Mouse (Mus musculus) bone marrow macrophage, adult 2 months (primary cell): ENCODE data around the gene Rbl1. TPM values are rescaled to one million over a fixed set of nuclear protein-coding genes. Genes with fewer than 3 reads are reported as not detected.
"Not testable (repeated sequence)": the region's sequence is repeated elsewhere in the genome, so short reads cannot be mapped to it uniquely, and the experiment has no call there.

Source experiments
- H3K27ac ChIP-seq: 2 replicates; pipeline ENCODE4 v1.5.1; 2012; ENCODE audit warnings: low read depth, low read length; ENCODE audit not compliant: insufficient read depth
- H3K4me1 ChIP-seq: 2 replicates; pipeline ENCODE4 v1.6.1; 2012; ENCODE audit warnings: low read length; ENCODE audit not compliant: control insufficient read depth, insufficient read depth
- H3K4me3 ChIP-seq: 2 replicates; pipeline ENCODE4 v1.5.1; 2012; ENCODE audit warnings: mild to moderate bottlenecking, low read length, moderate library complexity; ENCODE audit not compliant: insufficient read depth
- CTCF ChIP-seq: IDR thresholded peaks from 2 replicates; pipeline ENCODE4 v1.5.1; 2012; ENCODE audit warnings: low read depth, mild to moderate bottlenecking, low read length, moderate library complexity
- POLR2A ChIP-seq: IDR thresholded peaks from 2 replicates; pipeline ENCODE4 v1.6.1; 2012; ENCODE audit warnings: mild to moderate bottlenecking, low read depth, low read length, borderline replicate concordance
- polyA plus RNA-seq: library from polyadenylated mRNA; stranded (reverse); fragments of >200 nt; gene quantifications from 2 replicates; pipeline ENCODE4 v1.2.4, GENCODE M21; 2012; ENCODE audit not compliant: missing spikeins, insufficient read depth, insufficient read length

The Rbl1 gene
- polyA plus RNA-seq: 22.8 and 26.6 TPM in 2 replicates

DNA sequence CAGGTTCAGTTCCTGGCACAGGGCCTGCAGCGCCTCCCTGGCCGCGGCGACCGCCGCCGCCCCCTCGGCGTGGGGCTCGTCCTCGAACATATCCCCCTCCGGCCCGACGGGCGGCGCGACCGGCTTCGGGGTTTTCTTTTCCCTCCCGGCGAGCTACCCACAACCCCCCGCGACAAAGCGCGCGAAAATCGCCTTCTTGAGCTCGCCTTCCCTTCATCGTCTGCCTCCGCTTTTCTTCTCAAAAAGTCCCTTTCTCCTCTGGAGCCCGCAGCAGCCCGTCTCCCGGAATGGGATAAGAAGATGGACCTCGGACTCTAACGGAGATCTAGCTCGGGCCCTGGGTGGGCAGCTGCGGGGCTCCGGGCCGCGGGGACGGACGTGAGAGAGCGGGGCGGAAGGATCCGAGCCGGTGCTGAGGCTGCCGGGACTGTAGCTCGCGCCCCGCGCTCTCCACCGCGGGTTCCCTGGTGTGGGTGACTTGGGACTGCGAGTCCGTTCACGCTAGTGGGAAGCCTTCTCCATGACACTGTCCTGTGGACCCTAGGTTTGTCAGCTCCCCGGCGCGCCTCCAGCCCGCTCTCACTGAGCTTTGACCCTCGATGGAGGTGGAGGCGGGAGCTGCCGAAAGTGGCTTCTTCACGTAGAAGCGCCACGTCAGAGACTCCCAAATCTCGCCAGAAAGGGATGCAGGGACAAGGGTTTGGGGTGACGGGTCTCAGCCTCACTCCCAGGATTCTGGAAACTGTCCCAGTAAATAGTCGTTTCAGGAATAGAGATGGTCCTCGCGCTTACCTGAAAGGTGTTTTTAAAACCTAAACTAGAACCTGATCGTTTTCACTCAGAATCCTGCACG, at the start of gene Rbl1:
Rbl1 (minus strand) TSS at position 169 of the 853 bp plus-strand sequence.
- Histone ChIP-seq H3K4me3 (peak within 1 kb of the TSS; percentile 89), H3K4me1 (peaks cover 10% of the 10 kb centered on the region), H3K27ac (peak within 1 kb of the TSS; percentile 75)
- TF ChIP-seq CTCF (no peak), POLR2A (0 out of 2 replicates have a peak, but pooled peaks have one; percentile 1)

DNA sequence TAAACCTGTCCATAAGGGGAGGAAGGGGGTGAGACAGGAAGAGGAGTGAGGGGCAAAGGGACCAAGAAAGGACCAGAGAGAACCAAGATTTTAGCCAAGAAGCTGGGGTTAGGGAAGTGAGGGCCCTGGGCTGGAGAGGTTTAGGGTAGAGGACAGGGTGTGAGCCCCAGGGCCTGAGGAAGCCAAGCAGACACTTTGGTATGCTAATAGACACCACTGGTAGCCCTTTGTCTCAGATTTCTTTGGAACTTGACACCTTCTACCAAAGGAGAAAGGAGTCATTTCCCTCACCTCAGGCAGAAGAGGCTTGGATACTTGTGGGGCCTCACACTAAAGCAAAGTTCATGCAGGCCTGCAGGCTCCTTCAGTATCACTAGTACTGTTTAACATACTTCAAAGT, 43.8 kb upstream of the Rbl1 start:
- Histone ChIP-seq H3K4me1 (no peaks in the 10 kb centered on the region), H3K27ac (no peak overlapping the region), H3K4me3 (no peak overlapping the region)
- no peak for TF ChIP-seq CTCF
- TF ChIP-seq POLR2A: no peak

DNA sequence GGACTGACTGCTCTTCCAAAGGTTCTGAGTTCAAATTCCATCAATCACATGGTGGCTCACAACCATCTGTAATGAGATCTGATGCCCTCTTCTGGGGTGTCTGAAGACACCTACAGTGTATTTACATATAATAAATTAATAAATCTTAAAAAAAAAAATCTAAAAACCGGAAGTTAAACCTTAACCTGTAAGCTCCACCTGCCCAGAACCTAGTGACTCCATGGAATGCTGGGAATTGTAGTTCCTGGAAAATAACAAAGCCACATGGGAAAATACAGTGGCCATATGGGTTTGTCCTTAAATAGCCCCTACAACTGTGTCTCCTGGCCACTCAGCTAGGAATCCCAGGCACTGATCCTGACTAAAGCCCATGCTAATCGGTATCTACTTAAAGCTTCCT, 41.3 kb upstream of the Rbl1 start:
- no peak for TF ChIP-seq CTCF
- no peak for TF ChIP-seq POLR2A

DNA sequence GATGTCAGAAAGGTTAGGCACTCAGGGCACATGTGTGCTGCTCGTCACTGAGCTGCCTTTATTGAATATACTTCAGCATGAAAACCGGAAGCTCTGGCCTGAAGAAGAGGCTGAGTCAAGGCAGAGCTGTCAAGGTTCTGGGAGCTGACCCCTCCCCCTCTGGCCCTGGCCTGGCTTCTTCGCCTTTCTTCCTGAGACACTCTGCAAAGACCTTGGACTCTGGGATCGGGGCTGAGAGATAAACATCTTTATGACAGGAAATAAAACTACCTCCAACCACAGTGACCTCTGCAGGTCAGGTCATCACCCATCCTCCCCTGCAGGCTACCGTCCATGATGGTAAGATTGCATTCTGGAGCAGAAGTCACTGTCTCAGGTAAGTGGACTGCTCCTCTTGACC, 40.7 kb upstream of the Rbl1 start:
- H3K4me1 ChIP-seq: no peaks in the 10 kb centered on the region
- no peak overlapping the region for H3K27ac ChIP-seq
- H3K4me3 ChIP-seq: no peak overlapping the region
- no peak for TF ChIP-seq POLR2A
- TF ChIP-seq CTCF: no peak

More for the DNA sequence above, 41.3 kb upstream of the Rbl1 start:
- Histone ChIP-seq H3K4me1 (no peaks in the 10 kb centered on the region), H3K27ac (no peak overlapping the region), H3K4me3 (no peak overlapping the region)

- no peak for TF ChIP-seq POLR2A
- TF ChIP-seq CTCF: no peak
- Histone ChIP-seq H3K27ac (no peak overlapping the region), H3K4me1 (no peaks in the 10 kb centered on the region), H3K4me3 (no peak overlapping the region)
Observed at GRCm38 (mm10) chr2:157235946-157236345, 31.6 kb upstream of the Rbl1 start.

- H3K4me3 ChIP-seq, H3K27ac ChIP-seq, H3K4me1 ChIP-seq: not testable (repeated sequence)
Observed at GRCm38 (mm10) chr2:157221916-157222315, 17.6 kb upstream of the Rbl1 start.

GRCm38 (mm10) chr2:157220108-157220507, 15.8 kb upstream of the Rbl1 start:
- no peak overlapping the region for H3K4me3 ChIP-seq
- TF ChIP-seq CTCF: no peak
- TF ChIP-seq POLR2A: no peak
- H3K27ac ChIP-seq: no peak overlapping the region
- no peaks in the 10 kb centered on the region for H3K4me1 ChIP-seq

DNA sequence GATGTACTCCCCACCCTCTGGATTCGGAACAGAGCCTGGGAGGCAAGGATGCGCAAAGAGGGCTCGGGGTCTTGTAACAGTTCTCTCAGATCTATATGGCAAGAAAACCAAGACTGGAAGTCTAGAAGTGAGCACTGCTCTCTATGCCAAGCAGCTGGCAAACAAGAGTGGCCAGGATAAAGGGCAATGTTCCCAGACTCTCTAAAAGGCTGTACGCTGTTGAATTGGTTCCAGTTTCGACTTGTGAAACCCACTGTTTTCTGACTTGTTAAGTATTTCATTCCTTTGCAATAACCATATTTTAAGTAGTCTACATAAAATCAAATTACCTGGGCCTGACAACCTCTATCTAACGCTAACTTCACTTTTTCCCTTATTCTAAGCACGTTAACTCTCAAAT, 7.4 kb upstream of the Rbl1 start:
- no peak for TF ChIP-seq POLR2A
- no peak for TF ChIP-seq CTCF
- no peak overlapping the region for H3K27ac ChIP-seq
- peaks cover 2% of the 10 kb centered on the region; the same call in 1 of the 2 replicates for H3K4me1 ChIP-seq
- no peak overlapping the region for H3K4me3 ChIP-seq

DNA sequence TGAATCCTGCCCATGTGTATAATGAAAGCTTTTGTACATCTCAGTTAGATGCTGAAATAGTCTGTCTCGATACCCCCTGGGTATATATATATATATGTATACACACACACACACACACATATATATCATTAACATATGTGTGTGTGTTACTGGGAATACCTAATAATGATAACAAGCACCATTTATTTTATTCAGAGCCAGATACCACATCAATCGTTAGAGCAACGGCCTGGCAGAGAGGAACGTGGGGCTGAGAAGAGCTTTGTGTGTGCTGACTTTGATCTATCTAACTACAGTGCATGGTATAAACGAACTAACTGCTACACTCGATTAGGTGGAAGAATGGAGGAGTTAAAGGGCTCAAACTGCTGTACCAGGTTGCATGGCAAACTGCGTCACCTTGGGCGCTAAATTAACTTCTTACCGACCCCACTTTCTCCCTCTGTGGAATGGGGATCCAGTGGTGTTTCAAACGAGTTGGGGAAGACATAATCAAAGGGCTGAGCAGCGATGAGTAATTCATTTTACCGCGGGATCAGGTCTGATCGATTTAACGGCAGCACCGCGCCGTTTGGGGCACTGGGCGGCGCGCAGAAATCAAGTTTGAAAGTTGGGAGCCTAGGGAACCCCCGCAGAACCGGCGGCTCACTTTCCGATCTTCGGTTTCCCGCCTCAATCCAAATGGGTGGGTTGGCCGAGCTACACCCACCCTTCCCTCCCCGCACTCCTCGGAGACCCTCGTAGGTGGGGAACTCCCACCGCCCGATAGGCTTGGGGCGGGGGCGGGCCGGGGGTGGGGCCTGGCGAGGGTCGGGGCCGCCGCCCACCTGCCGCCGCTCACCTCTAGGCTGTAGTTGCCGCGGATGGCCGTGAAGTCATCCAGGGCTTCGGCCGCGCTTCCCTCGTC, 622 bp downstream of the Rbl1 start:
- TF ChIP-seq CTCF (no peak), POLR2A (no peak)
- Histone ChIP-seq H3K4me3 (peak overlapping the region; percentile 89), H3K4me1 (peaks cover 10% of the 10 kb centered on the region), H3K27ac (peak overlapping the region; percentile 32; the same call in 1 of the 2 replicates)

DNA sequence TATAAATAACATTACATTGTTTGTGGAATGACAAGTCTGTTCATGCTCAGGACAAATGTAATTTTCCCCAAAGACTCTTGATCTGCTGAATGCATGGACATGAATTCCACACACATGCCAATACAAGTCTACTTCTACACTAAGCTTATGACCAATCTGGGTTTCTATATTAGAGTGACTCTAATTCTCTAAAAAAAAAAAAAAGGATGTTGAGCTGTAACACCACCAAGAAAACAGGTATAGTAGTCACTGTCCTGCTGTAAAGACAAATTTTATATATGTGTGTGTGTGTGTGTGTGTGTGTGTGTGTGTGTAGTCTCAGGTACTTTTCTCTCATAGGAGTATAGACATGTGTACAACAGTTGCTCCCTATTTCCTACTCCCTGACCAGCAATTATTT, 1.3 kb downstream of the Rbl1 start:
- peaks cover 8% of the 10 kb centered on the region for H3K4me1 ChIP-seq
- TF ChIP-seq CTCF (no peak), POLR2A (no peak)
- H3K4me3 ChIP-seq: no peak overlapping the region
- H3K27ac ChIP-seq: no peak overlapping the region

DNA sequence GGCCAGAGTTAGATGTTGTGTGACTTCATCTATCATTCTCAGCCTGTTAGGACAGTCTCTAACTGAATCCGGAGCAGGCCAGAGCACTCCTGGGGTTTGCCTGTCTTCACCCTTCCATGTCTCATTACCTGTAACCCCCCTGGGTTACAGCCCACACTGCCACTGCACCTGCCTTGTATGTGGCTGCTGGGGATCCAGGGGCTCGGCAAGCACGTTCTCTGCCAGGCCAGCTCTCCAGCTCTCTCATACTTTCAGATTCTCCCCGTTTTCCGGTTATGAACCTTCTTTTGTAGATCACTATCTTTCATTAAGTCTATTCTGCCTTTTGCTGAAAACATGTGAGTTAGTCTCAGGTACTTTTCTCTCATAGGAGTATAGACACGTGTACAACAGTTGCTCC, 2.0 kb downstream of the Rbl1 start:
- Histone ChIP-seq H3K4me3 (no peak overlapping the region), H3K4me1 (peaks cover 8% of the 10 kb centered on the region), H3K27ac (no peak overlapping the region)
- TF ChIP-seq CTCF (no peak), POLR2A (no peak)
